ENCODE assay signal across 10 mouse cellular contexts in genomic region chr4:137751310-137751709, GRCm38 (mm10). TPM values are rescaled to one million over a fixed set of nuclear protein-coding genes. Genes with fewer than 3 reads are reported as not detected.
DNase-seq lines count a peak whose midpoint lies in the region; ATAC-seq and TF ChIP-seq lines count a peak whose summit lies in the region.
"Had no signal": no experiment of that assay in that cellular context is flagged by ENCODE, and none has a peak within 500 bp of the region (broad histone marks: within the 10 kb centered on the region; RNA-seq: fewer than 3 reads in every experiment).

No protein-coding gene starts in this region.

- no peak for TF ChIP-seq EP300 in lung, postnatal 0 days (IDR thresholded peaks at IDR 0.05)

- no peak overlapping the region for H3K9ac ChIP-seq in forebrain, embryonic 11.5 days (ENCODE audit: low read length)
- no peak overlapping the region for H3K9ac ChIP-seq in forebrain, postnatal 0 days
- H3K9ac ChIP-seq in lung, postnatal 0 days (replicated peaks; ENCODE audit: low read depth): no peak overlapping the region
- H3K9ac ChIP-seq in limb, embryonic 15.5 days: no peak overlapping the region
- no peak overlapping the region for H3K9ac ChIP-seq in stomach, embryonic 15.5 days
- H3K9ac ChIP-seq: hindbrain, embryonic 12.5 days had no signal

- 82% methylated on average over 8 of the region's 8 CpGs for WGBS in forebrain, embryonic 11.5 days
- 86% methylated on average over 8 of the region's 8 CpGs for WGBS in forebrain, postnatal 0 days
- 56% methylated on average over 8 of the region's 8 CpGs for WGBS in lung, postnatal 0 days
- 48% methylated on average over 8 of the region's 8 CpGs for WGBS in limb, embryonic 15.5 days
- whole genome bisulfite sequencing in stomach, embryonic 15.5 days: 50% methylated on average over 8 of the region's 8 CpGs

- no peaks in the 10 kb centered on the region for H3K27me3 ChIP-seq in forebrain, embryonic 11.5 days (ENCODE audit: control insufficient read depth, insufficient read depth, low read length)
- no peaks in the 10 kb centered on the region for H3K27me3 ChIP-seq in forebrain, postnatal 0 days (ENCODE audit: insufficient read depth, low read length)
- no peaks in the 10 kb centered on the region for H3K27me3 ChIP-seq in lung, postnatal 0 days (replicated peaks; ENCODE audit: insufficient read depth, low read length)
- H3K27me3 ChIP-seq in limb, embryonic 15.5 days: no peaks in the 10 kb centered on the region; the same call in 1 of the 2 replicates
- no peaks in the 10 kb centered on the region for H3K27me3 ChIP-seq in stomach, embryonic 15.5 days (replicated peaks)
- H3K27me3 ChIP-seq: hindbrain, embryonic 12.5 days had no signal

- H3K36me3 ChIP-seq in forebrain, embryonic 11.5 days (ENCODE audit: control insufficient read depth, insufficient read depth, low read length): no peaks in the 10 kb centered on the region
- no peaks in the 10 kb centered on the region for H3K36me3 ChIP-seq in forebrain, postnatal 0 days (ENCODE audit: insufficient read depth)
- H3K36me3 ChIP-seq in lung, postnatal 0 days (ENCODE audit: insufficient read depth, low read length): no peaks in the 10 kb centered on the region
- H3K36me3 ChIP-seq in limb, embryonic 15.5 days: no peaks in the 10 kb centered on the region
- H3K36me3 ChIP-seq in stomach, embryonic 15.5 days: no peaks in the 10 kb centered on the region
- H3K36me3 ChIP-seq: hindbrain, embryonic 12.5 days had no signal

- H3K4me3 ChIP-seq in forebrain, embryonic 11.5 days (ENCODE audit: low read depth, low read length): no peak overlapping the region
- H3K4me3 ChIP-seq in forebrain, postnatal 0 days (ENCODE audit: low read depth, low read length): no peak overlapping the region
- H3K4me3 ChIP-seq in lung, postnatal 0 days (ENCODE audit: low read depth, low read length): no peak overlapping the region
- no peak overlapping the region for H3K4me3 ChIP-seq in limb, embryonic 15.5 days
- no peak overlapping the region for H3K4me3 ChIP-seq in stomach, embryonic 15.5 days (replicated peaks)
- H3K4me3 ChIP-seq: hindbrain, embryonic 12.5 days had no signal

- no peaks in the 10 kb centered on the region for H3K9me3 ChIP-seq in forebrain, embryonic 11.5 days (ENCODE audit: control insufficient read depth, low read length)
- H3K9me3 ChIP-seq in forebrain, postnatal 0 days (ENCODE audit: low read length): no peaks in the 10 kb centered on the region
- H3K9me3 ChIP-seq in lung, postnatal 0 days (ENCODE audit: low read length): no peaks in the 10 kb centered on the region
- no peaks in the 10 kb centered on the region for H3K9me3 ChIP-seq in limb, embryonic 15.5 days
- H3K9me3 ChIP-seq in stomach, embryonic 15.5 days: no peaks in the 10 kb centered on the region
- H3K9me3 ChIP-seq: hindbrain, embryonic 12.5 days; megakaryocyte, embryonic 14.5 days had no signal

- H3K4me1 ChIP-seq in forebrain, embryonic 11.5 days (replicated peaks; ENCODE audit: control insufficient read depth, insufficient read depth, low read length): no peaks in the 10 kb centered on the region
- H3K4me1 ChIP-seq in forebrain, postnatal 0 days (ENCODE audit: insufficient read depth): no peaks in the 10 kb centered on the region
- H3K4me1 ChIP-seq in lung, postnatal 0 days (ENCODE audit: insufficient read depth, low read depth, low read length): peaks cover 10% of the 10 kb centered on the region; the same call in 1 of the 2 replicates
- H3K4me1 ChIP-seq in limb, embryonic 15.5 days: peaks cover 39% of the 10 kb centered on the region
- H3K4me1 ChIP-seq in stomach, embryonic 15.5 days: peaks cover 13% of the 10 kb centered on the region
- H3K4me1 ChIP-seq: megakaryocyte, embryonic 14.5 days had no signal

- H3K27ac ChIP-seq in forebrain, embryonic 11.5 days (ENCODE audit: low read depth, low read length): no peak overlapping the region; the same call in 1 of the 2 replicates
- H3K27ac ChIP-seq in forebrain, postnatal 0 days (ENCODE audit: low read depth, low read length): no peak overlapping the region
- no peak overlapping the region for H3K27ac ChIP-seq in lung, postnatal 0 days (ENCODE audit: low read length)
- peak overlapping the region; percentile 51 for H3K27ac ChIP-seq in limb, embryonic 15.5 days
- H3K27ac ChIP-seq in stomach, embryonic 15.5 days: peak overlapping the region; percentile 72; the same call in 1 of the 2 replicates
- H3K27ac ChIP-seq: hindbrain, embryonic 12.5 days had no signal

- H3K4me2 ChIP-seq in forebrain, embryonic 11.5 days (ENCODE audit: low read depth, low read length, severe bottlenecking): no peak overlapping the region
- H3K4me2 ChIP-seq in forebrain, postnatal 0 days (ENCODE audit: low read depth): no peak overlapping the region
- no peak overlapping the region for H3K4me2 ChIP-seq in lung, postnatal 0 days (replicated peaks; ENCODE audit: low read depth, low read length)
- H3K4me2 ChIP-seq in limb, embryonic 15.5 days: no peak overlapping the region
- H3K4me2 ChIP-seq in stomach, embryonic 15.5 days: no peak overlapping the region
- H3K4me2 ChIP-seq: hindbrain, embryonic 12.5 days had no signal

- no peak for TF ChIP-seq CTCF in forebrain, postnatal 0 days (IDR thresholded peaks at IDR 0.05; ENCODE audit: low read depth)
- no peak for TF ChIP-seq CTCF in lung, postnatal 0 days (IDR thresholded peaks at IDR 0.05)

- ATAC-seq in forebrain, embryonic 11.5 days (replicated peaks; ENCODE audit: low FRiP score): 0 out of 2 replicates have a peak, but pooled peaks have one; percentile 15
- no peak for ATAC-seq in forebrain, postnatal 0 days
- peak; percentile 32; the same call in 1 of the 2 replicates for ATAC-seq in lung, postnatal 0 days
- ATAC-seq in limb, embryonic 15.5 days (ENCODE audit: insufficient number of reproducible peaks, low FRiP score, low TSS enrichment, low read depth): no peak
- ATAC-seq in stomach, embryonic 15.5 days (ENCODE audit: insufficient read depth, low FRiP score, low read depth): peak; percentile 88

- DNase-seq in forebrain, embryonic 11.5 days (ENCODE audit: low spot score): no peak
- no peak for DNase-seq in forebrain, postnatal 0 days
- no peak for DNase-seq in lung, postnatal 0 days (ENCODE audit: low spot score)
- DNase-seq in lung, postnatal 25 days (ENCODE audit: low spot score): no peak
- DNase-seq in frontal cortex, postnatal 10 days (ENCODE audit: low spot score in 2 of 2): no peak
- DNase-seq in right cerebral cortex, postnatal 10 days (ENCODE audit: low spot score in 2 of 2): no peak

RNA-seq across cellular contexts. Expression of gene Alpl, which starts 44.9 kb away (rescaled TPM):
- polyA plus RNA-seq in forebrain, embryonic 11.5 days (2014; fragmentation: Nextera tagmentation; extraction: Ambion mirVana): 16.1 and 18.1 TPM in 2 replicates
- total RNA-seq in forebrain, postnatal 0 days (2014; rRNA removed): 10.1 and 11.2 TPM in 2 replicates
- polyA plus RNA-seq in forebrain, postnatal 0 days (2015; fragmentation: Nextera tagmentation; extraction: Ambion mirVana): 8.2 and 10.1 TPM in 2 replicates
- 2.2 and 3.0 TPM in 2 replicates for polyA plus RNA-seq in lung, postnatal 0 days (2015; fragmentation: Nextera tagmentation; extraction: Ambion mirVana)
- 43.5 and 68.6 TPM in 2 replicates for polyA plus RNA-seq in limb, embryonic 15.5 days (2015; fragmentation: Nextera tagmentation; extraction: Ambion mirVana)
- 9.8 and 10.8 TPM in 2 replicates for polyA plus RNA-seq in stomach, embryonic 15.5 days (2015; fragmentation: Nextera tagmentation; extraction: Ambion mirVana)

Comparison
In these comparisons a context has a peak if more than half of its experiments do, and no peak if none do; other contexts are left out.
1. ATAC-seq: peak in forebrain, embryonic 11.5 days (single experiment), lung, postnatal 0 days (single experiment) and stomach, embryonic 15.5 days (single experiment); none in forebrain, postnatal 0 days (single experiment) and limb, embryonic 15.5 days (single experiment).
2. H3K27ac ChIP-seq: peak in limb, embryonic 15.5 days (single experiment) and stomach, embryonic 15.5 days (single experiment); none in forebrain, embryonic 11.5 days (single experiment), forebrain, postnatal 0 days (single experiment) and lung, postnatal 0 days (single experiment).